Mouse (Mus musculus) pancreas, adult 10 weeks (tissue): Measurements from ENCODE around the gene Vmn1r172. TPM values are rescaled to one million over a fixed set of nuclear protein-coding genes. Genes with fewer than 3 reads are reported as not detected.

Experiments used
- polyA plus RNA-seq: library from polyadenylated mRNA; stranded (reverse); fragments of 350-450 nt; fragmentation: Illumina TruSeq; extraction: RNeasy Lipid Tissue Mini Kit (QIAGEN cat#74804); gene quantifications from one replicate; pipeline ENCODE4 v1.2.3, GENCODE M21; 2015; ENCODE audit warnings: low read depth, low replicate concordance; ENCODE audit not compliant: insufficient read depth

Vmn1r172 gene
- not detected for polyA plus RNA-seq

DNA sequence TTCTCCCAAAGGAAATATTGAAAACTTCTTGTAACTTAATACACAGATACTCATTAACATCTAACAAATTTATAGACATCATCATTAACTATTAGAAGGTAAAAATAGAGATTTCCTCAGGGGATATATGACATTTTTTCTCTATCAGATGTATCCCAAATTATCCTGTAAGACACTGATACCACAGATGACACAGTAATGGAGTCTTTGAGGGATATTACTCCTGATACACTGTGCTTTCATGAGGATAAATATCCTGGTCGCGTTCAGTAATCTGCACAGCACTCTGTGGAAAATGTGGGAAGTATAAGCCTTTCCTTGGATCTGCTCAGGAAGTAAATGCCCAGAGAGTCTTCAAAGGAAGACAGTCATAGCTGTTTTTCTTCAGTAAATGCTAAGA is at the start of gene Vmn1r172:
Gene Vmn1r172 (plus strand): TSS at position 301 of the 400 bp plus-strand sequence.

DNA sequence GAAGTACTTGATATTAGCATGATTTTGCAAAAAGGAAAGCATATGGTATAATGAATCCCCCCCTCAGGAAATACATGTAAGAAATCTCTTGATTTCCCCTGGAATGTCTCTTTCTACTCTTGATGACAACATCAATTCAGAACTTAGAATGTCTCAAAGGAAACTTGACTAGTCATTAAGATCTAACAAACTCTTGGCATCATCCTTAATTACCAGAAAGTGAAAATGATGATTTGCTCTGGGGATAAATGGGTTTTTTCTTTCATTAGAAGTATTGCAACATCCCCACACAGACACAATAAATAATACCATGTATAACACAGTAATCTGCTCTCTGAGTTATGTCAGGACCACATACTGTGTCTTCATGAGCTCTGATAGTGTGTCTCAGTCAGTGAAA is 27.7 kb upstream of the Vmn1r172 start, which contains the start of gene Vmn1r171:
Gene Vmn1r171 (plus strand): TSS at position 301 of the 400 bp plus-strand sequence.

GRCm38 (mm10) chr7:23700403-23700802 is 42.3 kb downstream of the Vmn1r172 start, which contains the start of gene Vmn1r173:
Gene Vmn1r173, plus strand, starts transcription at chr7:23700703.

Other genes with a start within 250 kb of the Vmn1r172 start
- gene Vmn1r167, start 151.1 kb upstream of the Vmn1r172 start, polyA plus RNA-seq, result not detected
- not detected for gene Vmn1r168, start 118.6 kb upstream of the Vmn1r172 start, polyA plus RNA-seq
- not detected for gene Vmn1r169, start 82.8 kb upstream of the Vmn1r172 start, polyA plus RNA-seq
- gene Vmn1r170, start 52.1 kb upstream of the Vmn1r172 start, polyA plus RNA-seq, result not detected
- gene Vmn1r171, start 27.6 kb upstream of the Vmn1r172 start, polyA plus RNA-seq, result not detected
- not detected for gene Vmn1r173, start 42.4 kb downstream of the Vmn1r172 start, polyA plus RNA-seq
- not detected for gene Vmn1r174, start 94.0 kb downstream of the Vmn1r172 start, polyA plus RNA-seq
- gene Vmn1r175, start 152.3 kb downstream of the Vmn1r172 start, polyA plus RNA-seq, result not detected
- not detected for gene Vmn1r176, start 179.1 kb downstream of the Vmn1r172 start, polyA plus RNA-seq
- gene Vmn1r177, start 208.1 kb downstream of the Vmn1r172 start, polyA plus RNA-seq, result not detected
- gene Vmn1r178, start 233.7 kb downstream of the Vmn1r172 start, polyA plus RNA-seq, result not detected